Mouse (Mus musculus) spleen, adult 12 weeks (tissue): ENCODE measurements around the gene Dcaf11.

ENCODE experiments used
- DNase-seq: peaks from one replicate; pipeline ENCODE4 v3.0.0; 2022; ENCODE audit warnings: low spot score

The Dcaf11 gene

GRCm38 (mm10) chr14:55557003-55557402 is 2.8 kb upstream of the Dcaf11 start:
- DNase-seq, result peak; percentile 66

- no peak for DNase-seq
Measured at GRCm38 (mm10) chr14:55557587-55557986, 2.2 kb upstream of the Dcaf11 start.

GRCm38 (mm10) chr14:55558740-55559448 is 912 bp upstream of the Dcaf11 start:
- no peak for DNase-seq

- peak; percentile 98 for DNase-seq
Measured at GRCm38 (mm10) chr14:55560202-55561073, 632 bp downstream of the Dcaf11 start, which contains the start of gene A730061H03Rik. A730061H03Rik (minus strand) TSS chr14:55560406.

- DNase-seq, result no peak
Measured at GRCm38 (mm10) chr14:55561860-55562259, 2.1 kb downstream of the Dcaf11 start.

- no peak for DNase-seq
Measured at GRCm38 (mm10) chr14:55563249-55563648, 3.4 kb downstream of the Dcaf11 start.

- no peak for DNase-seq
Measured at GRCm38 (mm10) chr14:55565748-55566147, 5.9 kb downstream of the Dcaf11 start.

- no peak for DNase-seq
Measured at GRCm38 (mm10) chr14:55567496-55567895, 7.7 kb downstream of the Dcaf11 start.

- no peak for DNase-seq
Measured at GRCm38 (mm10) chr14:55570588-55570987, 10.8 kb downstream of the Dcaf11 start.

GRCm38 (mm10) chr14:55571760-55572159 is 12.0 kb downstream of the Dcaf11 start:
- DNase-seq, result no peak

GRCm38 (mm10) chr14:55575302-55575701 is 15.5 kb downstream of the Dcaf11 start, which contains the start of gene Fitm1:
Fitm1 (plus strand) TSS chr14:55575617.
- DNase-seq, result no peak

GRCm38 (mm10) chr14:55575711-55576110 is 15.9 kb downstream of the Dcaf11 start:
- no peak for DNase-seq

GRCm38 (mm10) chr14:55576376-55576775 is 16.6 kb downstream of the Dcaf11 start:
- DNase-seq, result no peak

- peak; percentile 65 for DNase-seq
Measured at GRCm38 (mm10) chr14:55577871-55578667, 18.3 kb downstream of the Dcaf11 start, which contains the start of gene Psme1. Psme1 (plus strand) TSS chr14:55578123.

- peak; percentile 52 for DNase-seq
Measured at GRCm38 (mm10) chr14:55578668-55579269, 19.0 kb downstream of the Dcaf11 start.

- DNase-seq, result no peak
Measured at GRCm38 (mm10) chr14:55579511-55580496, 20.0 kb downstream of the Dcaf11 start.

GRCm38 (mm10) chr14:55580731-55581130 is 20.9 kb downstream of the Dcaf11 start:
- no peak for DNase-seq

GRCm38 (mm10) chr14:55581981-55582681 is 22.3 kb downstream of the Dcaf11 start:
- DNase-seq, result no peak

GRCm38 (mm10) chr14:55584303-55584701 is 24.5 kb downstream of the Dcaf11 start:
- DNase-seq, result no peak
